Mouse (Mus musculus) liver, embryonic 16.5 days (tissue): ENCODE data around the gene Ppp1r14a. TPM values are rescaled to one million over a fixed set of nuclear protein-coding genes. Genes with fewer than 3 reads are reported as not detected.

Experiments used
- ATAC-seq: fragments of 200-750 bp; cut with Nextera tagmentation; 2 replicates; pipeline ENCODE4 v1.8.0; 2017; ENCODE audit warnings: low read depth, mild to moderate bottlenecking, moderate number of reproducible peaks, moderate library complexity
- H3K27ac ChIP-seq: fragments of 300-500 bp; sonication (generic); 2 replicates; pipeline ENCODE4 v1.5.1; 2014; ENCODE audit warnings: mild to moderate bottlenecking, low read length
- H3K27me3 ChIP-seq: fragments of 300-500 bp; sonication (generic); 2 replicates; pipeline ENCODE4 v1.6.1; 2014; ENCODE audit warnings: low read depth, low read length, mixed read lengths; ENCODE audit not compliant: control insufficient read depth, insufficient read depth
- H3K36me3 ChIP-seq: fragments of 300-500 bp; sonication (generic); 2 replicates; pipeline ENCODE4 v1.6.1; 2014; ENCODE audit warnings: mild to moderate bottlenecking; ENCODE audit not compliant: control insufficient read depth, insufficient read depth
- H3K4me1 ChIP-seq: fragments of 300-500 bp; sonication (generic); 2 replicates; pipeline ENCODE4 v1.6.1; 2014; ENCODE audit warnings: low read depth, low read length, mixed read lengths; ENCODE audit not compliant: control insufficient read depth
- H3K4me2 ChIP-seq: fragments of 300-500 bp; sonication (generic); 2 replicates; pipeline ENCODE4 v1.6.1; 2014; ENCODE audit warnings: low read depth, low read length, mixed read lengths
- H3K4me3 ChIP-seq: fragments of 300-500 bp; sonication (generic); 2 replicates; pipeline ENCODE4 v1.5.1; 2014; ENCODE audit warnings: low read depth, mild to moderate bottlenecking, low read length
- H3K9ac ChIP-seq: fragments of 300-500 bp; sonication (generic); 2 replicates; pipeline ENCODE4 v1.6.1; 2014; ENCODE audit warnings: low read depth, low read length
- H3K9me3 ChIP-seq: fragments of 300-500 bp; sonication (generic); replicated peaks from 2 replicates; pipeline ENCODE4 v1.6.1; 2016; ENCODE audit warnings: low read length; ENCODE audit not compliant: control insufficient read depth
- WGBS: fragments of 180-500 bp; shearing (Covaris S2); extraction: QIAGEN DNeasy Blood & Tissue Kit; methylation state at CpG from one replicate; pipeline ENCODE4 v1.1.7; 2014; ENCODE audit not compliant: insufficient replicate concordance; 5-methylcytosine and 5-hydroxymethylcytosine counted together
- polyA plus RNA-seq: library from polyadenylated mRNA; unstranded; fragments of >200 nt; fragmentation: Nextera tagmentation; extraction: Ambion mirVana; gene quantifications from 2 replicates; pipeline ENCODE4 v1.2.1, GENCODE M21; 2015

Ppp1r14a gene
- polyA plus RNA-seq, 1 experiment from 2014 or later = 2.5 TPM

DNA sequence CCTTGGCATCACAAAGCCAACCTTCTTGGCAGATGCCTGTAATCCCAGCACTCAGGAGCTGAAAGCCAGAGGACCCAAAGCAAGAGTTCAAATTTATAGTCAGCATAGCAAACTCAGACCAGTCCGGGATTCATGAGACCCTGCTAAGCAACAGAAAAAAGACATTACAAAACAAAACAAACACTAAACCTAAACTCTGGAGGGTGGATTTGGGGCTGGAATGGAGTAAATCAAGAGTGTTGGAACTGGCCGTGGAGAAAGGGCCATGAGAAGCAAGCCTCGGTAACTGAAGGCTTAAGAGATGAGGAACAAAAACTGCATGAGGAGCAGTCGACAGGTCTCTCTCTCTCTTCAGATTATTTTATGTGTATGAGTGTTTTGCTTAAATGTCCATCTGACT is 5.2 kb upstream of the Ppp1r14a start:
- peaks cover 10% of the 10 kb centered on the region for H3K4me1 ChIP-seq
- WGBS = 72% methylated on average over 4 of the region's 4 CpGs
- H3K36me3 ChIP-seq = no peaks in the 10 kb centered on the region
- no peak overlapping the region for H3K4me3 ChIP-seq
- H3K4me2 ChIP-seq = no peak overlapping the region
- no peak overlapping the region for H3K27ac ChIP-seq
- H3K27me3 ChIP-seq = peaks cover 14% of the 10 kb centered on the region
- no peak overlapping the region for H3K9ac ChIP-seq
- H3K9me3 ChIP-seq = no peaks in the 10 kb centered on the region
- ATAC-seq = no peak

DNA sequence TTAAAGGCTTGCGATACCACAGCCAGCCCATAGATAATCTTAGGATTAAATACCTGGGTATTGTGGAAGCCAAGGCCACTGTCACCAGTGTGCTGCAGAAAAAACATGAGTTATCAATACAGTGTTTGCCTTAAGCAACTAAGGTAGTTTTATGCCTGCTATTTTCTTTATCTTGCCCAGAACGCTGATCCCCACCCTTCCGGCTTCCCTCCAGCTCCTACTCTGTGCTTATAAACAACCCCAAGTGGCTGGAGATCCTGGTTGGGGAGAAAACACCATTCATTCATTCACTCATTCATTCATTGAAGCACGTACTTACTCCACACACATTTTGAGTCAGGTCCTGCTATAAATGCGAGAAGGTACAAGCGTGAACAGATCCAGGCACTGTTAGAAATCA is 4.6 kb upstream of the Ppp1r14a start:
- no peak overlapping the region for H3K4me3 ChIP-seq
- no peak overlapping the region for H3K27ac ChIP-seq
- H3K27me3 ChIP-seq = peaks cover 15% of the 10 kb centered on the region
- H3K36me3 ChIP-seq = no peaks in the 10 kb centered on the region
- H3K9me3 ChIP-seq = no peaks in the 10 kb centered on the region
- WGBS = 60% methylated on average over 6 of the region's 6 CpGs
- no peak overlapping the region for H3K9ac ChIP-seq
- H3K4me2 ChIP-seq = no peak overlapping the region
- ATAC-seq = no peak
- H3K4me1 ChIP-seq = peaks cover 15% of the 10 kb centered on the region

DNA sequence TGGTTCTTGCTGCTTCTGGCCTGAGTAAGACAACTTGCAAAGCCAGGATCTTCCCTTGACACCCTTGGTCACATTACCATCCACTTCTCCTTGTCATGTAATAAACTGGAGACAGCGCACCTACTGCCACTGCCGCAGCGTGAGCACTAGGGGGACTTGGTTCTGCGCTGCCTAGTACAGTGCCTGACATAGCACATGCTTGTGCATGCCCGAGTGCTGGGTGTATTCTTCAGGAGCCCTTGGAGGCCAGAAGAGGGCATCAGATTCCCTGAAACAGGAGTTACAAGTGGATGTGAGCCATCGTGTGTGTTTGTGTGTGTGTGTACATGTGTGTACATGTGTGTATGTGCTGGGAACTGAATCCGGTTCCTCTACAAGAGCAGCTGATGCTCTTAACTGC is 1.6 kb upstream of the Ppp1r14a start:
- 74% methylated on average over 7 of the region's 7 CpGs for WGBS

DNA sequence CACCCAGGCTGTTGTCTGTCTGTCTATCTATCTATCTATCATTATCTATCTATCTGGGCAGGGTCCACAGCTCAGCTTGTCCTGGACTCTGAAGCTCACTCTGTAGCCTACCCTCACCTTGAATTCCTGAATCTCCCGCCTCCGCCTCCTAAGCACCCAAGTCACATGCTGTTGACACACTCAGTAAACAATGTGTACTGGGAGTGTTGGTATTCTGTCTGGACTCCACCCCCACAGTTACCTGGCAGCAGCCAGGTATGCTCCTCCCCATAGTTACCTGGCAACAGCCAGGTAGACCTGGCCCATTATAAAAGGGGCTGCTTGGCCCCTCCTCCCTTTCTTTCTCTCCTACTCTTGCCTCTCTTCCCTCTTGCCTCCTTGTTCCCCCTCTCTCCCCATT is 1.0 kb upstream of the Ppp1r14a start:
- no peak overlapping the region for H3K4me2 ChIP-seq
- 78% methylated on average over 2 of the region's 2 CpGs for WGBS
- peaks cover 6% of the 10 kb centered on the region for H3K27me3 ChIP-seq
- no peak overlapping the region for H3K27ac ChIP-seq
- H3K36me3 ChIP-seq = no peaks in the 10 kb centered on the region
- peaks cover 10% of the 10 kb centered on the region for H3K4me1 ChIP-seq
- no peak for ATAC-seq
- H3K4me3 ChIP-seq = no peak overlapping the region
- no peak overlapping the region for H3K9ac ChIP-seq
- H3K9me3 ChIP-seq = no peaks in the 10 kb centered on the region

More for the DNA sequence above, 1.6 kb upstream of the Ppp1r14a start:
- ATAC-seq = no peak
- peaks cover 8% of the 10 kb centered on the region for H3K27me3 ChIP-seq
- H3K9me3 ChIP-seq = no peaks in the 10 kb centered on the region
- H3K4me2 ChIP-seq = no peak overlapping the region
- H3K36me3 ChIP-seq = no peaks in the 10 kb centered on the region
- H3K4me1 ChIP-seq = peaks cover 10% of the 10 kb centered on the region
- H3K27ac ChIP-seq = no peak overlapping the region
- no peak overlapping the region for H3K9ac ChIP-seq
- no peak overlapping the region for H3K4me3 ChIP-seq

DNA sequence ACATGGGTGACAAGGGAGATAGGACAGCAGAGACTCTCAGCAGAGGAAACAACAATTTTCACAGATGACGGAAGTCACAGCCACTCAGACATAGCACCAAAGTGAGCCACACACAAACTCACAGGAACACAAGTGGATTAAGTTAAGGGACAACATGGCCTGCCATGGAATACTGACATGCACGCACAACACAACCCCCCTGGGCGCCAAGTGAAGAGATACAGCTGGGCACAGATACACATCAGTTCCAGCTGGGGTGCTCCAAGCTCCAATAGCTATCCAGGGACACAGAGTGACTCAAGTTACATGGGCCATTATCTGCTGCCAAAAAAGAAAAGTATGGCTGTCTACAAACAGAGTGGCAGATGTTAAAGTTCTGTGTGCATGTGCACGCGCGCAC is 748 bp downstream of the Ppp1r14a start:
- H3K27ac ChIP-seq = no peak overlapping the region
- peaks cover 10% of the 10 kb centered on the region for H3K4me1 ChIP-seq
- H3K9me3 ChIP-seq = no peaks in the 10 kb centered on the region
- 84% methylated on average over 6 of the region's 6 CpGs for WGBS
- no peak overlapping the region for H3K4me3 ChIP-seq
- peaks cover 6% of the 10 kb centered on the region for H3K27me3 ChIP-seq
- H3K4me2 ChIP-seq = no peak overlapping the region
- H3K36me3 ChIP-seq = no peaks in the 10 kb centered on the region
- H3K9ac ChIP-seq = no peak overlapping the region
- no peak for ATAC-seq

DNA sequence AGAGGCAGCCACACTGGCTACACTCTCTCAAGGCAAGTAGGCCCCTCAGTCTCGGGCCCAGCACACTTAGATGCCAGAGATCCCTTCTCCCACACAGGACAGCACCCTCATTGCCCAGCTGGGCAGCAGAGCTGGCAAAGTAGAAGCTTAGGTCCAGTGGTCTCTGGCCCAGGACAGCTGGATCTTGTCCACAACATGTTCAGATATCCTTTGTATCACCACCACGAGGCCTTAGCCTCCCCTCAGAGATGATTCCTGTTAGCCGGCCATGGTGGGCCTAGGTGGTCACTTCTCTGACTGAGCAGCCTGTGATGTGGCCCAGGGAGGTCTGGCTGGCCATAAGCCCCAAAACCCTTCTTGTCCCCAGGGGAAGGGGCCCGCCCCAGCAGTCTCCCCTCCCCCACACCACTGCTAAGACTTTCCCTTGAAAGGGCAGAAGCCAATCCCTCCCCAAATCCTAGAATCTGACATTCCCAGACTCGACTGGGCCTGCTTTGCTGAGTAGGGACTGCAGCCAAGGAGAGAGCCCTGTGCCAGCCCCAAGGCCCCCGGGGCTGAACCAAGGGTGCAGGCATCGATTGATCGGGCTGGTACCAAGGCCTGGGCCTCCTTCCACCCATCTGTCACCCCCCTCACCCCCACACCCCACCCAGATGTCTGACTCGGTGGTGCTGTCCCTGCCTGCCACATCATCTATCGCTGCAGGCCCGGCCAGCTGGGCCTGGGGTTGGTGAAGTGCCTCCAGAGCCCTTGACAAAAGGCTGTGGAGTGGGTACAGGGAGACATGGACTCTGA is 1.8 kb downstream of the Ppp1r14a start:
- 61% methylated on average over 11 of the region's 11 CpGs for WGBS
- Histone ChIP-seq H3K27ac (no peak overlapping the region), H3K27me3 (peaks cover 6% of the 10 kb centered on the region), H3K9ac (no peak overlapping the region), H3K4me3 (no peak overlapping the region), H3K36me3 (no peaks in the 10 kb centered on the region), H3K9me3 (no peaks in the 10 kb centered on the region), H3K4me2 (no peak overlapping the region), H3K4me1 (peaks cover 10% of the 10 kb centered on the region)
- ATAC-seq = no peak; the same call in 1 of the 2 replicates

DNA sequence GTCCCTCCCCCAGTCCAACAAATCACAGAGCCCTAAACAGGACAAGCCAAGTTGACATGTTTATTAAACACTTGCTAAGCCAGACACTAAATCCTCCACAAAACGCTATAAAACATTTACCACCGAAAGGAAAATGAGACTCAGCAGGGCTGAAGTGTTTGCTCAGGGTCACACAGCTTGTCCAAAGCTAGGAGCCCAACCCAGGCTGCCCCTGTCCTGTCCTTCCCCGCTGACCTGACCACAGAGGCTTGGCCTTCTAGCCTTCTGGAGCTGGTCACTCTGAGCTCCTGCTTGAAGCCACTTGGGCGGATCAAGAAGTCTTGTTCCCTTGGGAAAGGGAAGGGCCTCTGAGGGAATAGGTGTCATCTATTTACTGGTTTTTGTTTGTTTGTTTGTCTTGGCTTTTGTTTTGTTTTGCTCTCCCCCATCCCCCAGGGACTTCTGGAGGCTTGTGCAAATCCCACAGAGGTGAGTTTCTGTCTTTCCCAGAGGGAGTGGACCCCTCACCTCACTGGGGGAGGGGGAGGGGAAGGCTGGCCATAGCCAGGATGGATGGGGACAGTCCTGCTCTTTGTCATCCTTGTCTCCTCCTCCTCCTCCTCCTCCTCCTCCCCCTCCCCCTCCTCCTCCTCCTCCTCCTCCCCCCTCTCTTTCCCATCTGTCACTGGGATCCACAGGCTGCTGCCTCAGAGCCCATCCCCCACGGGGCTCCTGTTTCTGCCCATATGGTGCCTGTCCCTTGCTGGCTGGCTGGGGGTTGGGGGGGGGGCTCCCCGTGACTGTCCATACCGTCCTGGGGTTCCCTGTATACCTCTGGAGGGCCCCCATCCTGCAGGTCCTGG is 2.7 kb downstream of the Ppp1r14a start:
- 37% methylated on average over 7 of the region's 7 CpGs for WGBS
- no peak overlapping the region for H3K9ac ChIP-seq
- no peak overlapping the region for H3K4me2 ChIP-seq
- ATAC-seq = no peak
- no peaks in the 10 kb centered on the region for H3K36me3 ChIP-seq
- no peaks in the 10 kb centered on the region for H3K9me3 ChIP-seq
- peaks cover 10% of the 10 kb centered on the region for H3K4me1 ChIP-seq
- peaks cover 4% of the 10 kb centered on the region for H3K27me3 ChIP-seq
- no peak overlapping the region for H3K4me3 ChIP-seq
- H3K27ac ChIP-seq = no peak overlapping the region

DNA sequence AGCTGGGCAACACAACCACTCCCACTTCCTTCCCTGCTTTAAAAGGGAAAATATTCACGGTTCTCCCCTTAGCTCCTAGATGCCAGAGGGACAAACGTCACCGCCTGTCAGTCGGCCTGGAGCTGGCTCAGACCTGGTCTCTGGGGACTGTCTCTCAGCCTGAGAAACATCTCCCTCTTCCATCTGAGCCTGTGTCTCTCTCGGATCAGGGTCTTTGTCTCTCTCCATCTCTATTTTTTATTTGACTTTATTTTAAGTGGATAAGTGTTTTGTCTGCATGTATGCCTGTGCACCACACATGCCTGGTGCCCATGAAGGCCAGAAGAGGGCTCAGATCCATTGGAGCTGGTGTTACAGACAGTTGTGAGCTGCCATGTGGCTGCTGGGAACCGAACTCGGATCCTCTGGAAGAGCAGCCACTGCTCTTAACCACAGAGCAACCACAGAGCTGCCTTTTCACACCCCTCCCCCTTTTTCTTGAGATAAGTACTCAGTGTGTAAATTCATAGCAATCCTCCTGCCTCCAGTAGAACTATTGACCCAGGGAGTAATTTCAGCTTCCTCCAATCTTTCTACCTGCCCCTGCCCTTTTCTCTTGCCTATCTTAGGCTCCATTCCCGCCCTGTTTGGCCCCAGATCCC is 3.5 kb downstream of the Ppp1r14a start:
- Histone ChIP-seq H3K36me3 (no peaks in the 10 kb centered on the region), H3K4me3 (no peak overlapping the region), H3K27me3 (peaks cover 4% of the 10 kb centered on the region), H3K27ac (no peak overlapping the region), H3K4me2 (no peak overlapping the region), H3K9me3 (no peaks in the 10 kb centered on the region), H3K4me1 (peaks cover 10% of the 10 kb centered on the region), H3K9ac (no peak overlapping the region)
- ATAC-seq = no peak
- WGBS = 28% methylated on average over 8 of the region's 8 CpGs
